Mouse (Mus musculus) testis, adult 2 months (tissue): ENCODE results near the gene Kif18b.

Experiments
- CTCF ChIP-seq: fragments of 200-500 bp; IDR thresholded peaks from 2 replicates; pipeline ENCODE4 v1.5.1; 2012; ENCODE audit warnings: low read depth, mild to moderate bottlenecking, inconsistent platforms, low read length, moderate library complexity; ENCODE audit not compliant: control insufficient read depth, insufficient read depth, insufficient replicate concordance
- POLR2A ChIP-seq: fragments of 200-500 bp; IDR thresholded peaks from 2 replicates; pipeline ENCODE4 v1.6.1; 2012; ENCODE audit warnings: low read depth, mild to moderate bottlenecking, inconsistent platforms, low read length, moderate library complexity; ENCODE audit not compliant: control insufficient read depth

DNA sequence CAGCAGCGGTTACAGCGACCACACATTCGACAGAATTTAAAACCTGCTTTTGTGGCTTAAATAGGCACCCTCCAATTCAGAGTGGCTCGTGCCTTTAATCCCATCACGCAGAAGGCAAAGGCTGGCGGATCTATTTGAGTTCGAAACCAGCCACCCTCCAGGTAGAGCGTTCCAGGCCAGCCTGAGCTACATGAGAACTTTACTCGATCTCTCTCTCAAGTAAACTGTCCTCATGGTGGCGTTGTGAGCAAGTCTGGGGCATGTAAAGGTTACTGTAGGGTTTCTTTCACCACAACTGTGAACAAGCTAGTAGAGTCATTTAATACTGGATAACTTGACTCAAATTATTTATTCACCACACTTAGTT, 410 bp upstream of the Kif18b start:
- 0 out of 2 replicates have a peak, but pooled peaks have one; percentile 7 for TF ChIP-seq CTCF
- TF ChIP-seq POLR2A = no peak; the same call in 1 of the 2 replicates
